Mouse (Mus musculus) heart, embryonic 16.5 days (tissue): ENCODE data around the gene Magi1. TPM values are rescaled to one million over a fixed set of nuclear protein-coding genes. Genes with fewer than 3 reads are reported as not detected.

ENCODE experiments used
- ATAC-seq: fragments of 200-750 bp; cut with Nextera tagmentation; replicated peaks from 2 replicates; pipeline ENCODE4 v1.8.0; 2017; ENCODE audit warnings: moderate number of reproducible peaks; ENCODE audit not compliant: insufficient read depth, low FRiP score; ENCODE audit errors: extremely low read depth
- H3K27ac ChIP-seq: fragments of 300-500 bp; sonication (generic); 2 replicates; pipeline ENCODE4 v1.5.1; 2014; ENCODE audit warnings: mild to moderate bottlenecking, low read length, control low read depth, moderate library complexity
- H3K27me3 ChIP-seq: fragments of 300-500 bp; sonication (generic); 2 replicates; pipeline ENCODE4 v1.6.1; 2014; ENCODE audit warnings: low read length, mixed read lengths; ENCODE audit not compliant: control insufficient read depth, insufficient read depth
- H3K36me3 ChIP-seq: fragments of 300-500 bp; sonication (generic); 2 replicates; pipeline ENCODE4 v1.6.1; 2014; ENCODE audit not compliant: control insufficient read depth, insufficient read depth
- H3K4me1 ChIP-seq: fragments of 300-500 bp; sonication (generic); 2 replicates; pipeline ENCODE4 v1.6.1; 2014; ENCODE audit warnings: low read length, mixed read lengths; ENCODE audit not compliant: control insufficient read depth, insufficient read depth
- H3K4me2 ChIP-seq: fragments of 300-500 bp; sonication (generic); 2 replicates; pipeline ENCODE4 v1.6.1; 2014; ENCODE audit warnings: low read depth, mild to moderate bottlenecking, control low read depth, low read length
- H3K4me3 ChIP-seq: fragments of 300-500 bp; sonication (generic); 2 replicates; pipeline ENCODE4 v1.5.1; 2014; ENCODE audit warnings: mild to moderate bottlenecking, control low read depth, low read length
- H3K9ac ChIP-seq: fragments of 300-500 bp; sonication (generic); 2 replicates; pipeline ENCODE4 v1.6.1; 2014; ENCODE audit warnings: low read length, control low read depth
- H3K9me3 ChIP-seq: fragments of 300-500 bp; sonication (generic); replicated peaks from 2 replicates; pipeline ENCODE4 v1.6.1; 2016; ENCODE audit warnings: low read length; ENCODE audit not compliant: control insufficient read depth
- WGBS: fragments of 180-500 bp; shearing (Covaris S2); extraction: QIAGEN DNeasy Blood & Tissue Kit; methylation state at CpG from one replicate; pipeline ENCODE4 v1.1.7; 2014; 5-methylcytosine and 5-hydroxymethylcytosine counted together
- polyA plus RNA-seq: library from polyadenylated mRNA; unstranded; fragments of >200 nt; fragmentation: Nextera tagmentation; extraction: Ambion mirVana; gene quantifications from 2 replicates; pipeline ENCODE4 v1.2.1, GENCODE M21; 2015

Gene Magi1
- polyA plus RNA-seq, 1 experiment from 2014 or later: 6.3 TPM

DNA sequence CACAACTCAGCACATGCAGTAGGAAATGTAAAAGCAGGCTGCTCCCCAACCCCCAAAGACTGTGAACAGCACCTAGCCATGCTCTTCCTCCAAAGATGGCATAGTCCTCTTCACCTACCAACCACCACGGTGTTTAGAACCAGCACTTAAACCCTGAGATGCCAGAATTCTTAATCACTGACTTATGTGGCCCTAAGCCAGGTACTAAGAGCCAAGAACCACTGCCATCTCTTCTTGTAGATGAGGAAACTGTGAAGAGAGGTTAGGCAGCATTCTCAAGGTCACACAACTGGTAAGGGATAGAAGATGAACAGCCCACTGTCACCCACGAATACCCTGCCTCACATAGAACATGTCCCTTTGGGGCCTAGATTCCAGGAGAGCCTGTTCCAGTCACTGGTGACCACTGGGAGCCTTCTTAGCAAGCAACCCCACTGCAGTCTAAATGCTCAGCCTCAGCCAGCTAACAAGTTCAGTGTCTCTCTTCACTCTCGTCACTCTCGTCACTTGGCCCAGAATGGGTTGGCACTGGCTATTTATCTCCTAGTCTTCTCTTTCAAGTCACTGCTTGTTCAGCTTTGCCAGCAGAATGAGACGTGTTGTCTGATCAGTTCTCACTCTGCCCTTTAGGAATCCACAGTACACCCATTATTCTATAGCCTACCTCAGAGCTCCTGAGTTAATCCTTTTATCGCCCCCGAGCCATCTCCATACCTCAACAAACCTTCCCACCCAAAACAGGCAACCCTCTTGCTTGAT, 19.4 kb downstream of the Magi1 start:
- 0 out of 2 replicates have a peak, but pooled peaks have one; percentile 18 for ATAC-seq
- Histone ChIP-seq H3K9me3 (no peaks in the 10 kb centered on the region), H3K4me1 (peaks cover 20% of the 10 kb centered on the region), H3K36me3 (no peaks in the 10 kb centered on the region), H3K27ac (no peak overlapping the region), H3K4me3 (no peak overlapping the region), H3K9ac (no peak overlapping the region), H3K4me2 (no peak overlapping the region), H3K27me3 (no peaks in the 10 kb centered on the region)
- 51% methylated on average over 7 of the region's 7 CpGs for WGBS

DNA sequence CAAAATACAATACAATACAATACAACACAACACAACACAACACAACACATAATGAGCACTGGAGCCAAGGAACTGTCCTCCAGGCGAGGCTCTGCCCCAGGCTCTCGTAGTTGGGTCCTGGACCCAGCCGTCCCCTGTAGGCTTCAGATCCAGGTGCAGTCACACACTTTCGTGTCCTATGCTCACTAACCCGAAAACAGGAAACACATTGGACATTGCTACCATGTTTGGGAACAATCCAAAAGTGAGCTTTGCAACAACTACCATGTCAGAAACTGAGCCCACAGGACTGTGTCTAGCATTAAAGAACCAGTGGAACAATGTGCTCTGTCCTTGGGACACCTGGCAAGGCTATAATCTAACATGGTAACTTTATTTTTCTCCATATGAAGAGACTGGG, 22.9 kb downstream of the Magi1 start:
- Histone ChIP-seq H3K27ac (no peak overlapping the region), H3K4me1 (peaks cover 26% of the 10 kb centered on the region), H3K27me3 (no peaks in the 10 kb centered on the region), H3K36me3 (no peaks in the 10 kb centered on the region), H3K9ac (no peak overlapping the region), H3K4me3 (no peak overlapping the region), H3K4me2 (no peak overlapping the region), H3K9me3 (no peaks in the 10 kb centered on the region)
- 84% methylated on average over 5 of the region's 5 CpGs for WGBS
- no peak for ATAC-seq

DNA sequence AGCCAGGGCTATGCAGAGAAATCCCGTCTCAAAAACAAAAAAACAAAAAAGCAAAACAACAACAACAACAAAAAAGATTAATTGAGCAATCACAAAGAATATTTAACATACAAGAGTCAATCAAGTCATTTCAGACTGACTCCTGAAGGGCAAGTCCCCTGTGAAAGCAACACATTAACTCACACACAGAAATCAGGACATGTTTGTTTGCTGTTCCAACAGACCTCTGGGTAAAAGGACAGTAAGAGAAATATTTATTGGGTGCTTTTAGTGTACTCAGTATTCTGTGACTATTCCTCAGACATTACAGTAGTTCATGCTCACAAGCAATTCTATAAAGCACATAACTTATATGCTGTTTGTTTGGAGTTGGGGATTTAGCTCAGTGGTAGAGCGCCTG, 23.7 kb downstream of the Magi1 start:
- ATAC-seq: no peak
- no peak overlapping the region for H3K4me3 ChIP-seq
- WGBS: 97% methylated on average over 2 of the region's 2 CpGs
- H3K36me3 ChIP-seq: no peaks in the 10 kb centered on the region
- H3K27me3 ChIP-seq: no peaks in the 10 kb centered on the region
- no peak overlapping the region for H3K9ac ChIP-seq
- no peaks in the 10 kb centered on the region for H3K9me3 ChIP-seq
- no peak overlapping the region for H3K27ac ChIP-seq
- H3K4me1 ChIP-seq: peaks cover 27% of the 10 kb centered on the region
- H3K4me2 ChIP-seq: no peak overlapping the region

DNA sequence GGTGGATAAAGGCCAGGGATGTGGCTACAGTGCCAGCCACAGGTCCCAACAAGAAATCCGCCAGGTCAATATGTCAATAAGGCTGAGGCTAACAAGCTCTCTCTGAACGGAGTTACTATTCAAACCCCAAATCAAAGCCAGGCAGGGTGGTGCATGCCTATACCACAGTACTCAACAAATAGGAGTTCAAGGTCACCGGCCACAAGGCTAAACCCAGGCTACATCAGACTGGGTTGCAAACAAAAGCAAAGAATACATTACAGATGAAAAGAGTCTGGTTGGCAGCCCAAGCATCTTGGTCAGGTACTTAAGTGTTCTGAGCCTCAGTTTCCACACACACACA, 25.9 kb downstream of the Magi1 start:
- Histone ChIP-seq H3K4me1 (peaks cover 27% of the 10 kb centered on the region), H3K4me3 (no peak overlapping the region), H3K27me3 (no peaks in the 10 kb centered on the region), H3K27ac (no peak overlapping the region), H3K9ac (no peak overlapping the region), H3K9me3 (no peaks in the 10 kb centered on the region), H3K36me3 (no peaks in the 10 kb centered on the region), H3K4me2 (no peak overlapping the region)
- ATAC-seq: no peak
- 87% methylated on average over 3 of the region's 3 CpGs for WGBS

DNA sequence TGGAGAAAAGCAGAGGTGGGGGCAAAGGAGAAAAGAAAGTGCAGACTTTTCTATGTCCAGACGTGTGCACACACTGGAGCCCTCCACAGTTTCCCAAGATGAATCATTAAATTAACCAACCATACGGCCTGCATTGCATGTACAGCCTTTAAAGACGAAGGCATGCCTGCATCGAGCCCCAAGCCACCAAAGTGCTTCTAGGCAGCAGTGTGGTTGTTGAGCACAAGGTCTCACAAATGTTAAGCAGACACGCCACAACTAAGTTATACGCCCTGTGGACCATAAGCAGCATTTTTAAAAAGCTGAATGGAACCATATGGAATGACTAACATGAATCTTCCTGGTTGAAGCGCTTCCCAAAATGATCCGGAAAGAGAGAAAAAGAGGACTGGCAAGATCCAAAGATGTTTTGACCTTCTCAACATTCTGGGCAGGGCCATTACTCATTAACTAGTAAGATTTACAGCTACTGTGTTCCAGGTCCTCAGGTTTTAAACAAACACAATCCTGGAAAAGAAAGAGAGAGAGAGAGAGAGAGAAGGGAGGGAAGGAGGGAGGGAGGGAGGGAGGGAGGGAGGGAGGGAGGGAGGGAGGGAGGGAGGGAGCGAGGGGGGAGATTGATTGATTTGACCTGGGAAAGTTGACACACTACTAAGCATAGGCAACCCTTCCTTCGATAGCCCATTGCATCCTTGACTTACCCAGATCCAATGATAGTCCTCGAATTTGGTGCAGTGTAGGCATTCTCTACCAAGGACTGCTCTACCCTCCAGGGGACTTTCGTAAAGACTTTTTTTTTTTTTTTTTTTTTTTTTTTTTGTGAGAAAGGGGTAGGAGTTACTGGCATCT, 26.5 kb downstream of the Magi1 start:
- H3K4me1 ChIP-seq: peaks cover 27% of the 10 kb centered on the region
- H3K27ac ChIP-seq: no peak overlapping the region
- H3K4me3 ChIP-seq: no peak overlapping the region
- H3K27me3 ChIP-seq: no peaks in the 10 kb centered on the region
- no peak for ATAC-seq
- no peak overlapping the region for H3K4me2 ChIP-seq
- 74% methylated on average over 12 of the region's 12 CpGs for WGBS
- H3K9ac ChIP-seq: no peak overlapping the region
- no peaks in the 10 kb centered on the region for H3K9me3 ChIP-seq
- no peaks in the 10 kb centered on the region for H3K36me3 ChIP-seq

DNA sequence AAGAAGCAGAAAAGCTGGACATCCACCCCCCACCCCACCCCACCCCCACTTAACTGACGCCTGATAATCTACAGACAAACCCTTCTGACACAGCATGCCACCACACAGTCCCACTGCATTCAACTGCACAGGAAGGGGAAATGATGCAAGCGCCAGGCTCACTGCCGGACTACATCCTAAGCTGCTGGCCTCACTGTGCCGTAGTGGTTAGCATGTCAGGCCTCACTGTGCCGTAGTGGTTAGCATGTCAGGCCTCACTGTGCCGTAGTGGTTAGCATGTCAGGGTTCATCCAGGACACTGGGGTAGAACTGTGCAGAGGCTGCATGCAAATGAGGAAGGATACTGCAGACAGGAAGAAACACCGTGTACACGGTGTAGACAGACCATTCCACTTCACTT, 29.8 kb downstream of the Magi1 start:
- no peak overlapping the region for H3K4me3 ChIP-seq
- no peak overlapping the region for H3K9ac ChIP-seq
- H3K9me3 ChIP-seq: no peaks in the 10 kb centered on the region
- no peak overlapping the region for H3K27ac ChIP-seq
- ATAC-seq: peak; percentile 41; the same call in 1 of the 2 replicates
- no peaks in the 10 kb centered on the region for H3K36me3 ChIP-seq
- H3K4me2 ChIP-seq: no peak overlapping the region; the same call in 1 of the 2 replicates
- H3K4me1 ChIP-seq: peaks cover 54% of the 10 kb centered on the region
- 40% methylated on average over 8 of the region's 8 CpGs for WGBS
- no peaks in the 10 kb centered on the region for H3K27me3 ChIP-seq

DNA sequence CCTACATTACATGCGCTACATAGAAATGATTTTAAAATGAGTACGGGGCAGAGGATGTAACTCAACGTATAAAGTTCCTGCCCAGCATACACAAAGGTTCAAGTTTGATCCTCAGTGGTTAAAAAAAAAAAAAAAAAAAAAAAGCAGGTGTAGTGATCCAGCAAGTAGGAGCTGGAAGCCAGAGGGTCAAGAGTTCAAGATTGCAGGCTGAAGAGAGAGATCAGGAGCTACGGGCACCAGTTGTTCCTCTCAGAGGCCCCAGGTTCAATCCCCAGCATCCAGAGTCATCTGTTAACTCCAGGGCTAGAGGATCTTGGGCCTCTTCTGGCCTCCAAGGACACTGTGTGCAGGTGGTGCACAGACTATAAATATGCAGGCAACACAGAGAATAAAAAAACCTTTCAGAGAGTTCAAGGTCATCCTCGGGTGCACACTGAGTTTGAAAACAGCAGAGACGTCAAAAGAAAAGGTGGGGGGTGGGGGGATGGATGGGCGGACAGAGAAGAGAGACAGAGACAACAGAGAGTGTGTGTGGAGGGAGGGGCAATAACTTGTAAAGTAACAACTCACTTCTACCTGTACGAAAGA, 32.3 kb downstream of the Magi1 start:
- no peaks in the 10 kb centered on the region for H3K27me3 ChIP-seq
- H3K4me2 ChIP-seq: no peak overlapping the region
- WGBS: 60% methylated on average over 8 of the region's 8 CpGs
- H3K9ac ChIP-seq: no peak overlapping the region
- H3K9me3 ChIP-seq: no peaks in the 10 kb centered on the region
- peaks cover 50% of the 10 kb centered on the region for H3K4me1 ChIP-seq
- H3K27ac ChIP-seq: no peak overlapping the region
- no peak for ATAC-seq
- no peaks in the 10 kb centered on the region for H3K36me3 ChIP-seq
- no peak overlapping the region for H3K4me3 ChIP-seq

DNA sequence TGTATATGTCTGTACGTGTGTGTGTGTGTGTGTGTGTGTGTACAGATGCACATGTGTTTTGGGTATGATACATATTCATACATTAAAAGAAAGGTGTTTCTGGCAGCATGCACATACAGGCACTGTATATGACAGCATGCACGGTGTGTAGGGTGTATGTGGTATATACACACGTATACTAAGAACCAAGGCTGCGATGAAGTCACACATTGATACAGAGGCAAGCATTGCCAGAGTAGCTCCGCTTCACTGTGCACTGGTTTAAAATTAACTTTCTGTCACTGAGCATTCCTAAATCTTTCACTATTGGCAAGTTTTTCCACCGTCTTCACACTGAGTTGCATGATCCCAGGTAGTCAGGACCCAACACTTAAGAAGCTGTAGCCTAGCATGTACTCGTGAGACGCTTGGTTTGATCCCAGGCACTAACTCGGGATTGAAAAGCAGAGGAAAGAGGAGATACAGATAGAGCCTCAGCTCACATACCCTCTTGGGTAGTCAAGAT, 34.4 kb downstream of the Magi1 start:
- peaks cover 37% of the 10 kb centered on the region for H3K4me1 ChIP-seq

DNA sequence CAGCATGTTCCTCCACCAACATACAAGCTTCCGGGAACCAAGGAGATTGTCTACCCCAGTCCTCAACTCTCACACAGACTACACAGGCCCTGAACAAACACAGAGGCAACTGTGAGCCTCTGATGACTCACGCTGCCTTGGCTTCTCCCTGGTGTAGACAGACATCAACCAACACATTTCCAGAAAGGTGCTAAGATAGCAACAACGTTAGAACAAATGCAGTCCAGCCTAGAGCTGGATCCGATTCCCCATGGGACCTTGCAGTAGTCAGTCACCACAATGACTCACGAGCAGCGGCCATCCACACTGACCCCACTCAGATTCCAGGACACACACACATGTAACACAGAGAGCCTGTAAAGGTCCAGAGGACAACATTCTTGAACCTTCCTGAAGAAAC, 42.5 kb downstream of the Magi1 start:
- Histone ChIP-seq H3K4me3 (no peak overlapping the region), H3K4me1 (peaks cover 56% of the 10 kb centered on the region), H3K9ac (peak overlapping the region; percentile 26; the same call in 1 of the 2 replicates), H3K4me2 (peak overlapping the region; percentile 41), H3K27ac (peak overlapping the region; percentile 86), H3K9me3 (no peaks in the 10 kb centered on the region), H3K36me3 (no peaks in the 10 kb centered on the region), H3K27me3 (no peaks in the 10 kb centered on the region)
- ATAC-seq: peak; percentile 85
- WGBS: 16% methylated on average over 6 of the region's 6 CpGs

More for the DNA sequence above, 34.4 kb downstream of the Magi1 start:
- Histone ChIP-seq H3K9me3 (no peaks in the 10 kb centered on the region), H3K36me3 (no peaks in the 10 kb centered on the region), H3K27me3 (no peaks in the 10 kb centered on the region), H3K4me3 (no peak overlapping the region), H3K9ac (no peak overlapping the region), H3K27ac (no peak overlapping the region), H3K4me2 (no peak overlapping the region)
- WGBS: 77% methylated on average over 9 of the region's 9 CpGs
- no peak; the same call in 1 of the 2 replicates for ATAC-seq
